Mouse (Mus musculus): ENCODE measurements at regions not wholly inside any gene's neighbourhood (a gene's known extent, or its start where the extent isn't known, plus 50 kb on each side); places are given as distances from the start of the nearest gene placed in this dataset.

DNA sequence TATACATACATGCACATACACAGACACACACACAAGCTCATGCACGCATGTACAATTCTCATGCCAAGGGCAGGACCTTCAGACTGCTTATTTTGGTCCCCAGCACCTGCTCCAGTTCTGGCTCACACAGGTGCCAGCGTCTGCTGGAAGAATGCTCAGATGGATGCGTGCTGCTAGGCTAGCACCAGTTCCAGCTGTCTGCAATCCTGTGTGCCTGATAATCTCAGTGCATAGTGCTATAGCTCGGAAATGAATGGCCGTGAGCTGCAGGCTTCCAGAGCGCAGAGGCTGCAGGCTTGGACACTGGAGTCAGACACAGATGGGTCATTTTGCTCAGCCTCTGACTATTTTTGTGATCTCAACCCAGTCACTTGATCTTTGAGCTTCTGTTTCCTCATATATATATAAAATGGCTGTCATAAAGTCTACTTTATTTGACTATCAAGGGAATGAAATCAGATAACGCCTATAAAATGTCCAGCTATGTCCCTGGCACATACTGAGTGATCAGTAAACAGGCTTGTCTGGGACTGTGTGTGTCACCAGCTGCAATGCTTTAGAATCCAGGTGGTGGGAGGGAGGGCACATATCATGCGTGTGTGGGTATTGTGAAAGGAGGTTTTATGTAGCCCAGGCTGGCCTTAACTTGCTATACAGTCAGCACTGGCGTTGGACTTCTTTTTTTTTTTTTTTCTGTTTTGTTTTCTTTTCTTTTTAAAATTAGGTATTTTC lies 91.7 kb upstream of the Eif4g2 start:
- TF ChIP-seq CTCF (IDR thresholded peaks at IDR 0.05) (no peak), POLR2A (IDR thresholded peaks at IDR 0.05; ENCODE audit: insufficient read depth, low read depth, low read length) (no peak)
